Comparison of ENCODE assay signal across 17 mouse cellular contexts in the genomic region with DNA sequence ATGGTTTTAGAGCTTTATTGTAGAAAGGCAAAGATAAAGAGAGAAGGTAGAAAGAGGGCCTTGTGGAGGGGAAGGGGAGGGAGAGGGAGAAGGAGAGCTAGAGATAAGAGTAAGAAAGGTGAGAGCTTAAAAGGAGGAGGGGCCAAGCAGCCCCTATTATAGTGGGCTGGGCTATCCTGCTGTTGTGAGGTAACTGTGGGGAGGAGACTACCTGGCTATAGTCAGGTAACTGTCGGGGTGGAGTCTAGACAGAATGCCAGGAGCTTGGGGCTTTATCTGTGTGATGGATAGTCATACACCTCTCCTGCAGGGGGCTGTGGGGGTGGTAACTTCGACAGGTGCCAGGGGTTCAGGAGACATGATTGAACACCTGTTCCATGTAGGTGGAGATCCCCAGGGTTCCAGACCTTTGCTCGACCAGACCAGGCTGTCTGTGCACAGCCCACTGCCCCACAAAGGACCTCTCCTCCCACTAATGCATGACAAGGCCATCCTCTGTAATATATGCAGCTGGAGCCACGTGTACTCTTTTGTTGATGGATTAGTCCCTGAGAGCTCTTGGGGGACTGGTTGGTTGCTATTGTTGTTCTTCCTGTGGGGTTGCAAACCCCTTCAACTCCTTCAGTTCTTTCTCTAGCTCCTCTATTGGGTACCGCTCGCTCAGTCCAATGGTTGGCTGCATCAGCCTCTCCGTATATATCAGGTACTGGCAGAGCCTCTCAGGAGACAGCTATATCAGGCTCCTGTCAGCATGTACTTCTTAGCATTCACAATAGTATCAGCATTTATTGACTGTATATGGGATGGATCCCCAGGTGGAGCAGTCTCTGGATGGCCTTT. TPM values are rescaled to one million over a fixed set of nuclear protein-coding genes. Genes with fewer than 3 reads are reported as not detected.
A peak's percentile ranks its signal among the peaks of the same experiment; 100 is the strongest.
DNase-seq lines count a peak whose midpoint lies in the region; ATAC-seq lines count a peak whose summit lies in the region.
"Had no signal": no experiment of that assay in that cellular context is flagged by ENCODE, and none has a peak within 500 bp of the region (broad histone marks: within the 10 kb centered on the region; RNA-seq: fewer than 3 reads in every experiment).

No protein-coding gene starts in this region.

- H3K4me2 ChIP-seq in hindbrain, embryonic 16.5 days (ENCODE audit: low read length): no peak overlapping the region
- H3K4me2 ChIP-seq in midbrain, embryonic 16.5 days (ENCODE audit: low read length): no peak overlapping the region
- H3K4me2 ChIP-seq in midbrain, embryonic 13.5 days (replicated peaks): no peak overlapping the region

- peaks cover 15% of the 10 kb centered on the region for H3K27me3 ChIP-seq in hindbrain, embryonic 10.5 days (ENCODE audit: insufficient read depth, poor library complexity, severe bottlenecking)
- H3K27me3 ChIP-seq in hindbrain, embryonic 16.5 days (replicated peaks; ENCODE audit: control insufficient read depth, insufficient read depth, low read length): no peaks in the 10 kb centered on the region; the same call in 1 of the 2 replicates
- H3K27me3 ChIP-seq in midbrain, embryonic 10.5 days (ENCODE audit: low read depth, poor library complexity, severe bottlenecking): peaks cover 43% of the 10 kb centered on the region
- H3K27me3 ChIP-seq in midbrain, embryonic 16.5 days (ENCODE audit: control insufficient read depth, insufficient read depth, low read depth, low read length): no peaks in the 10 kb centered on the region
- H3K27me3 ChIP-seq in midbrain, embryonic 13.5 days: peaks cover 13% of the 10 kb centered on the region; the same call in 1 of the 2 replicates

- ATAC-seq in hindbrain, embryonic 16.5 days: no peak
- no peak for ATAC-seq in midbrain, embryonic 16.5 days
- peak; percentile 75 for ATAC-seq in midbrain, embryonic 13.5 days
- ATAC-seq in erythroid progenitor cell, adult 5-6 weeks (replicated peaks; ENCODE audit: low FRiP score, poor library complexity, severe bottlenecking): no peak
- ATAC-seq: forebrain, postnatal 0 days had no signal

- 15% methylated on average over 7 of the region's 7 CpGs for WGBS in hindbrain, embryonic 10.5 days
- 23% methylated on average over 7 of the region's 7 CpGs for WGBS in hindbrain, embryonic 16.5 days
- 11% methylated on average over 7 of the region's 7 CpGs for WGBS in midbrain, embryonic 10.5 days
- 7% methylated on average over 7 of the region's 7 CpGs for WGBS in midbrain, embryonic 16.5 days
- WGBS in midbrain, embryonic 13.5 days: 8% methylated on average over 7 of the region's 7 CpGs

- H3K4me3 ChIP-seq in hindbrain, embryonic 10.5 days: peak overlapping the region; percentile 33; the same call in 1 of the 2 replicates
- no peak overlapping the region for H3K4me3 ChIP-seq in hindbrain, embryonic 16.5 days (ENCODE audit: low read length)
- H3K4me3 ChIP-seq in midbrain, embryonic 10.5 days: no peak overlapping the region
- no peak overlapping the region for H3K4me3 ChIP-seq in midbrain, embryonic 16.5 days (ENCODE audit: low read depth, low read length)
- H3K4me3 ChIP-seq in midbrain, embryonic 13.5 days (replicated peaks): no peak overlapping the region
- H3K4me3 ChIP-seq: erythroblast, embryonic 14.5 days had no signal

- no peak overlapping the region for H3K9ac ChIP-seq in hindbrain, embryonic 16.5 days (ENCODE audit: low read depth, low read length)
- H3K9ac ChIP-seq in midbrain, embryonic 16.5 days (ENCODE audit: low read depth, low read length): no peak overlapping the region
- no peak overlapping the region for H3K9ac ChIP-seq in midbrain, embryonic 13.5 days (replicated peaks)
- H3K9ac ChIP-seq: forebrain, postnatal 0 days had no signal

- H3K36me3 ChIP-seq in hindbrain, embryonic 10.5 days: no peaks in the 10 kb centered on the region
- no peaks in the 10 kb centered on the region for H3K36me3 ChIP-seq in hindbrain, embryonic 16.5 days (ENCODE audit: control insufficient read depth, insufficient read depth, low read length)
- H3K36me3 ChIP-seq in midbrain, embryonic 10.5 days: no peaks in the 10 kb centered on the region
- no peaks in the 10 kb centered on the region for H3K36me3 ChIP-seq in midbrain, embryonic 16.5 days (ENCODE audit: control insufficient read depth, insufficient read depth, low read length)
- H3K36me3 ChIP-seq in midbrain, embryonic 13.5 days: no peaks in the 10 kb centered on the region
- H3K36me3 ChIP-seq: G1E had no signal

- H3K27ac ChIP-seq in hindbrain, embryonic 10.5 days: no peak overlapping the region
- no peak overlapping the region for H3K27ac ChIP-seq in hindbrain, embryonic 16.5 days (ENCODE audit: low read depth, low read length)
- H3K27ac ChIP-seq in midbrain, embryonic 10.5 days (replicated peaks): no peak overlapping the region
- no peak overlapping the region for H3K27ac ChIP-seq in midbrain, embryonic 16.5 days (ENCODE audit: low read length)
- H3K27ac ChIP-seq in midbrain, embryonic 13.5 days: no peak overlapping the region

- H3K4me1 ChIP-seq in hindbrain, embryonic 10.5 days (replicated peaks): peaks cover 14% of the 10 kb centered on the region
- no peaks in the 10 kb centered on the region for H3K4me1 ChIP-seq in hindbrain, embryonic 16.5 days (ENCODE audit: control insufficient read depth, insufficient read depth, low read depth, low read length)
- peaks cover 19% of the 10 kb centered on the region for H3K4me1 ChIP-seq in midbrain, embryonic 10.5 days
- no peaks in the 10 kb centered on the region for H3K4me1 ChIP-seq in midbrain, embryonic 16.5 days (ENCODE audit: control insufficient read depth, insufficient read depth, low read length)
- peaks cover 7% of the 10 kb centered on the region for H3K4me1 ChIP-seq in midbrain, embryonic 13.5 days (replicated peaks)

- DNase-seq in hindbrain, embryonic 10.5 days (ENCODE audit: low spot score): no peak
- peak; percentile 51 for DNase-seq in midbrain, embryonic 10.5 days (ENCODE audit: low spot score)
- peak; percentile 47 for DNase-seq in R1 (ENCODE audit: low read depth, low spot score)
- DNase-seq in urinary bladder, adult 2 months (ENCODE audit: low spot score): no peak
- DNase-seq: B cell, adult 2 months; cerebellum, postnatal 25 days; forebrain, postnatal 0 days; kidney, postnatal 25 days; liver; lung, adult 2 months; lung, postnatal 36 days had no signal

- H3K9me3 ChIP-seq in hindbrain, embryonic 10.5 days: peaks cover 9% of the 10 kb centered on the region
- peaks cover 3% of the 10 kb centered on the region; the same call in 1 of the 2 replicates for H3K9me3 ChIP-seq in hindbrain, embryonic 16.5 days (ENCODE audit: control insufficient read depth, low read length)
- peaks cover 7% of the 10 kb centered on the region; the same call in 1 of the 2 replicates for H3K9me3 ChIP-seq in midbrain, embryonic 10.5 days (replicated peaks)
- peaks cover 6% of the 10 kb centered on the region; the same call in 1 of the 2 replicates for H3K9me3 ChIP-seq in midbrain, embryonic 16.5 days (replicated peaks; ENCODE audit: control insufficient read depth, low read length, poor library complexity, severe bottlenecking)
- H3K9me3 ChIP-seq in midbrain, embryonic 13.5 days: peaks cover 12% of the 10 kb centered on the region; the same call in 1 of the 2 replicates

RNA-seq across cellular contexts. Expression of a gene that starts 30.1 kb away (rescaled TPM):
- polyA plus RNA-seq in hindbrain, embryonic 10.5 days (2016; fragmentation: Nextera tagmentation; extraction: Ambion mirVana): 93.1 and 118 TPM in 2 replicates
- polyA plus RNA-seq in hindbrain, embryonic 16.5 days (2015; fragmentation: Nextera tagmentation; extraction: Ambion mirVana): 83.4 and 85.7 TPM in 2 replicates
- 122 and 129 TPM in 2 replicates for polyA plus RNA-seq in midbrain, embryonic 10.5 days (2016; fragmentation: Nextera tagmentation; extraction: Ambion mirVana)
- polyA plus RNA-seq in midbrain, embryonic 16.5 days (2015; fragmentation: Nextera tagmentation; extraction: Ambion mirVana): 92.5 and 97.6 TPM in 2 replicates
- polyA plus RNA-seq in midbrain, embryonic 13.5 days (2015; fragmentation: Nextera tagmentation; extraction: Ambion mirVana): 97.7 and 106 TPM in 2 replicates
- total RNA-seq in erythroid progenitor cell, adult 5-6 weeks (2015; ENCODE audit: low replicate concordance): 47.6 and 105 TPM in 2 replicates
- total RNA-seq in erythroid progenitor cell, adult 5-6 weeks (2017; ENCODE audit: low replicate concordance): 50.4 and 57.9 TPM in 2 replicates
- 59.0 and 61.1 TPM in 2 replicates for polyA plus RNA-seq in urinary bladder, adult 2 months (2012; rRNA removed)

RNA-seq across cellular contexts. Expression of a gene that starts 54.2 kb away (rescaled TPM):
- polyA plus RNA-seq in hindbrain, embryonic 10.5 days (2016; fragmentation: Nextera tagmentation; extraction: Ambion mirVana): 9.7 and 9.9 TPM in 2 replicates
- polyA plus RNA-seq in hindbrain, embryonic 16.5 days (2015; fragmentation: Nextera tagmentation; extraction: Ambion mirVana): 10.8 and 15.2 TPM in 2 replicates
- 10.9 and 12.2 TPM in 2 replicates for polyA plus RNA-seq in midbrain, embryonic 10.5 days (2016; fragmentation: Nextera tagmentation; extraction: Ambion mirVana)
- polyA plus RNA-seq in midbrain, embryonic 16.5 days (2015; fragmentation: Nextera tagmentation; extraction: Ambion mirVana): 10.1 and 10.3 TPM in 2 replicates
- 3.4 and 6.0 TPM in 2 replicates for polyA plus RNA-seq in midbrain, embryonic 13.5 days (2015; fragmentation: Nextera tagmentation; extraction: Ambion mirVana)
- total RNA-seq in erythroid progenitor cell, adult 5-6 weeks (2015; ENCODE audit: low replicate concordance): 519 and 520 TPM in 2 replicates
- 729 and 794 TPM in 2 replicates for total RNA-seq in erythroid progenitor cell, adult 5-6 weeks (2017; ENCODE audit: low replicate concordance)
- polyA plus RNA-seq in urinary bladder, adult 2 months (2012; rRNA removed): 2.0 and 2.2 TPM in 2 replicates

Comparison
In these comparisons a context has a peak if more than half of its experiments do, and no peak if none do; other contexts are left out.
1. DNase-seq: peak in midbrain, embryonic 10.5 days (single experiment) and R1 (single experiment); none in hindbrain, embryonic 10.5 days (single experiment) and urinary bladder, adult 2 months (single experiment).